ENCODE assay signal across 8 mouse cellular contexts in the genomic region with DNA sequence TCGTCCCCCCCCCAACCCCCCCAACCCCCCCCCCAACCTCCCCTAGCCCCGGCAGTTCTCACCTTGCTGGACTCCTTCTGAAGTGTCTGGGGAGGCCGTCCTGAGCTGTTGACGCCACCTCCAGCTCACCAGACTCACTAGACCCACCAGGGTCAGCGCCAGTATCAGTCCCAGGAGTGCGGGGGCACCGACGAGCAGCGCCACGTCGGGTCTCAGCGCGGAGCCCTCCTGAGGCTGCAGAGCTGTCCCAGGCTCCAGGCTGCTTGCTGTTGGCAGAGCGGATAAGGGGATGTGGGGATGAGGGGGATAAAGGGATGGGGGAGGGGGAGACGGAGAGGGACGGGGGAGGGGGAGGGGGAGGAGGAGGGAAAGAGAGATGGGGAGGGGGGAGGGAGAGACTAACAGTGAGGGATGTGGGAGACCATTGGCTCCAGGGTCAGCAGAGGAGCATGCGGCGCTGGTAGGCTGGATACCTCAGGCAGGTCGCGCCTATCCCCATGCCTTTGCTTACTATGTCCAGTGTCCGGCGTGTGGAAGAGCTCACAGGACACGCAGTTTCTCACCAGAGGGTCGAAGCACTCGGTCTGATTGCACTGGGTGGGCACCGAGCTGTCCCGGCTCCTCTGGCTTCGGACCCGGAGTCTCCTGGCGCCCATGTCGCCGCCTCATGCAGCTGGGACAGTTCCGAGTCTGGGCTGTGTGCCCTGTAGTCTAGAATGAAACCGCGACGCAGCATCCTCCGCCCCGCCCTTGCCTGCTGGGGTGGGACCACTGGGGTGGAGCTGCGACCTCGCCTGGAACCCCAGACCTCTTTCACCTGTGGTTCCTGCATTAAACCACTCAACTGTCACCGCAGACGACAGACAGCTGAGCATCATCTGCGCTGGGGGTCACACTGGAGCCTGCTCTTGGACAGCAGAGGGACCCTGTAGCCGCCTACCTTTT. TPM values are rescaled to one million over a fixed set of nuclear protein-coding genes. Genes with fewer than 3 reads are reported as not detected.
DNase-seq lines count a peak whose midpoint lies in the region; ATAC-seq and TF ChIP-seq lines count a peak whose summit lies in the region.

A gene (minus strand): TSS at position 713 of the 945 bp plus-strand sequence.

- H3K9me3 ChIP-seq in ES-Bruce4 (replicated peaks; ENCODE audit: control insufficient read depth, insufficient read depth, low read length, poor library complexity, severe bottlenecking), result no peaks in the 10 kb centered on the region
- no peaks in the 10 kb centered on the region for H3K9me3 ChIP-seq in limb, embryonic 10.5 days (replicated peaks)
- no peaks in the 10 kb centered on the region for H3K9me3 ChIP-seq in midbrain, embryonic 11.5 days (ENCODE audit: control insufficient read depth, low read length)

- H3K4me3 ChIP-seq in ES-Bruce4 (ENCODE audit: low read depth, low read length), result peak within 1 kb of the TSS; percentile 58
- H3K4me3 ChIP-seq in limb, embryonic 10.5 days, result peak within 1 kb of the TSS; percentile 47
- H3K4me3 ChIP-seq in midbrain, embryonic 11.5 days (ENCODE audit: low read depth, low read length), result peak within 1 kb of the TSS; percentile 21

- H3K27me3 ChIP-seq in ES-Bruce4 (ENCODE audit: control insufficient read depth, insufficient read depth, low read length, poor library complexity, severe bottlenecking), result no peaks in the 10 kb centered on the region
- H3K27me3 ChIP-seq in limb, embryonic 10.5 days (ENCODE audit: low read depth, poor library complexity, severe bottlenecking), result peaks cover 66% of the 10 kb centered on the region
- peaks cover 11% of the 10 kb centered on the region for H3K27me3 ChIP-seq in midbrain, embryonic 11.5 days (ENCODE audit: control insufficient read depth, insufficient read depth, low read length)

- H3K36me3 ChIP-seq in ES-Bruce4 (ENCODE audit: control insufficient read depth, insufficient read depth, low read length, poor library complexity, severe bottlenecking), result no peaks in the 10 kb centered on the region
- no peaks in the 10 kb centered on the region for H3K36me3 ChIP-seq in limb, embryonic 10.5 days
- H3K36me3 ChIP-seq in midbrain, embryonic 11.5 days (ENCODE audit: control insufficient read depth, insufficient read depth, low read length), result no peaks in the 10 kb centered on the region

- no peak for TF ChIP-seq CTCF in ES-Bruce4 (IDR thresholded peaks at IDR 0.05; ENCODE audit: low read depth, low read length)

- peak; percentile 73 to 77 for DNase-seq in cerebellum, postnatal 10 days
- no peak for DNase-seq in cerebellum, adult 11-12 months
- DNase-seq in limb, embryonic 10.5 days (ENCODE audit: low spot score), result no peak
- no peak for DNase-seq in midbrain, embryonic 11.5 days (ENCODE audit: low spot score, missing footprints)
- DNase-seq in thymus, adult 18-20 months, result peak; percentile 45 to 54
- DNase-seq in frontal cortex, adult 2 months (ENCODE audit: extremely low spot score in 1 of 2, low spot score in 1 of 2), result no peak

- peak; percentile 70 for ATAC-seq in granulocyte monocyte progenitor cell, adult 5-6 weeks (replicated peaks; ENCODE audit: poor library complexity, severe bottlenecking)
- ATAC-seq in midbrain, embryonic 11.5 days (ENCODE audit: low FRiP score), result peak; percentile 61

- H3K27ac ChIP-seq in ES-Bruce4 (ENCODE audit: insufficient read depth, low read length), result no peak within 1 kb of the TSS
- H3K27ac ChIP-seq in limb, embryonic 10.5 days, result peak within 1 kb of the TSS; percentile 53
- H3K27ac ChIP-seq in midbrain, embryonic 11.5 days (ENCODE audit: low read depth, low read length), result no peak within 1 kb of the TSS

- peaks cover 13% of the 10 kb centered on the region for H3K4me1 ChIP-seq in ES-Bruce4 (ENCODE audit: control insufficient read depth, insufficient read depth, low read length)
- peaks cover 27% of the 10 kb centered on the region for H3K4me1 ChIP-seq in limb, embryonic 10.5 days
- peaks cover 3% of the 10 kb centered on the region for H3K4me1 ChIP-seq in midbrain, embryonic 11.5 days (ENCODE audit: control insufficient read depth, insufficient read depth, low read length)

- TF ChIP-seq POLR2A in ES-Bruce4 (IDR thresholded peaks at IDR 0.05; ENCODE audit: insufficient read depth, low read length), result no peak

- TF ChIP-seq EP300 in ES-Bruce4 (IDR thresholded peaks at IDR 0.05; ENCODE audit: insufficient read depth, low read depth, low read length), result no peak

- no peak within 1 kb of the TSS for H3K9ac ChIP-seq in ES-Bruce4 (ENCODE audit: low read depth, poor library complexity, severe bottlenecking)
- peak within 1 kb of the TSS; percentile 34 for H3K9ac ChIP-seq in midbrain, embryonic 11.5 days (ENCODE audit: low read length)

- peak within 1 kb of the TSS; percentile 47 for H3K4me2 ChIP-seq in midbrain, embryonic 11.5 days

- WGBS in limb, embryonic 10.5 days, result 1% methylated on average over 44 of the region's 44 CpGs
- 1% methylated on average over 43 of the region's 44 CpGs for WGBS in midbrain, embryonic 11.5 days

RNA-seq across cellular contexts. Expression of the gene that starts here (rescaled TPM):
- polyA plus RNA-seq in ES-Bruce4 (2011; ENCODE audit: insufficient read depth, insufficient read length, low read depth, missing spikeins), result 1.9 and 2.3 TPM in 2 replicates
- 0.49 TPM in 1 of 2 replicates, not detected in the other for total RNA-seq in granulocyte monocyte progenitor cell, adult 5-6 weeks (2014; fragmentation: Nextera tagmentation)
- 0.46 TPM in 1 of 2 replicates, not detected in the other for total RNA-seq in granulocyte monocyte progenitor cell, adult 5-6 weeks (2017)
- polyA plus RNA-seq in limb, embryonic 10.5 days (2016; fragmentation: Nextera tagmentation; extraction: Ambion mirVana), result 0.15 and 0.33 TPM in 2 replicates
- 0.07 and 0.17 TPM in 2 replicates for polyA plus RNA-seq in midbrain, embryonic 11.5 days (2014; fragmentation: Nextera tagmentation; extraction: Ambion mirVana)
- 1.4 and 2.6 TPM in 2 replicates for polyA plus RNA-seq in frontal cortex, adult 2 months (2012; rRNA removed)

Comparison
In these comparisons a context has a peak if more than half of its experiments do, and no peak if none do; other contexts are left out.
1. DNase-seq: peak in cerebellum, postnatal 10 days (2 of 2) and thymus, adult 18-20 months (2 of 2); none in cerebellum, adult 11-12 months (single experiment), limb, embryonic 10.5 days (single experiment), midbrain, embryonic 11.5 days (single experiment) and frontal cortex, adult 2 months (0 of 2).
2. Peak in ATAC-seq in granulocyte monocyte progenitor cell, adult 5-6 weeks; RNA of the gene not detected or under 1 TPM.
3. Peak in ATAC-seq, H3K4me3 ChIP-seq, H3K9ac ChIP-seq and H3K4me2 ChIP-seq in midbrain, embryonic 11.5 days; RNA of the gene not detected or under 1 TPM.
4. Peak in every context shown above with its lines, with median percentiles within 50 percentile points of each other: H3K4me3 ChIP-seq.